Mouse (Mus musculus) Muller cell, postnatal 12 days (primary cell): ENCODE results near the gene Setd2.
A peak's percentile ranks its signal among the peaks of the same experiment; 100 is the strongest.

Source experiments
- DNase-seq: peaks from one replicate; pipeline ENCODE4 v3.0.0-alpha.2; 2015; ENCODE audit errors: inconsistent ontology term

Gene Setd2

DNA sequence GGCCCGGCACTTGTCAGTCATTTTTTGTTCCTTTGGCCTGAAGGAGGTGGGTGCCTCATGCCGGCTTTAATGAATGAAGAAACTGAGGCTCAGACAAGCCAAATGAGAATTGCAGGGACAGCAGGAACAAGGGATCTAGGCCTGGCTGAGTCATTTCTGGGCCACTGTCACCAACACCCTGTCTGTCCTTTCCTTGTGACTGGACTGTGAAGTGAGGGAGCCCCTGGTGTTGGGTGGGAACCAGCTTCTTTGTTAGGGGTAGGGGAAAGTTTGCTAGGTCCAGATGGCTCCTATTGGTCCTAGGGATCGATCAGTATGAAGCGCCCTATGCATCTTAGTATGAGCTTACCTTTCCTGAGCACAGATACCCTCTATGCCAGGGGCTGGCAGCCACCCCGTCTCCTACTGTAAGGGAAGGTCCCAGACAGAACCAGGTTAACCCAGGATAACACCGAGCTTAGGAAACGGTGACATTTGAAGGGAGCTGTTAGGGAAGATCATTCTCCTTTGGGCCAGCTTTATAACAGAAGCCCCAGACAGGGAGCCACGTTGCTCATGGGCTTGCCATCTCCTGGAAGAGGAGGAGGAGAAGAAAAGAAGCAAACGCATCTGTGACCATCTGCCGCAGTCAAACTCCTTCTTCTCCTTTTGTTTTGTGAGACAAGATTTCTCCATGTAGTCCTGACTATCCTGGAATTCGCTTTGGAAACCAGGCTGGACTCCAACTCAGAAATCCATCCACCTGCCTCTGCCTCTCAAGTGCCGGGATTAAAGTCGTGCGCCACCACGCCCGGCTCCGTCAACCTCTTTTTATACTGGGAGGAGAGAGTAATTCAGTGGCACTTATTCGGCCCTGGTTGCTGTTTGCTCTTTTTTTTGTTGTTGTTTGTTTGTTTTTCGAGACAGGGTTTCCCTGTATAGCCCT lies 122.6 kb downstream of the Setd2 start:
- no peak for DNase-seq

DNA sequence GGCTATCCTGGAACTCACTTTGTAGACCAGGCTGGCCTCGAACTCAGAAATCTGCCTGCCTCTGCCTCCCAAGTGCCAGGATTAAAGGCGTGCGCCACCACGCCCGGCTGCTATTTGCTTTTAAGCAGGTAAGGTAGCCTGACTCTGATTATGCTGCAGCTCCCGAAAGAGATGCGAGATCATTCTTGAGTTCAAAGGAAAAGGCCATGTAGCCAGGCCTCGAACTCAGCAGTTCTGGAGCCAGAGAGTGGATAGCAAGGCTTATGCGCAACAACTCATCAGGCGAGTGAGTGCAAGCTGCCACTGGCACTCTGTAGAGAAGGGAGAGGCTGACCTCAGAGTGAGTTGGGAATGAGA lies 123.2 kb downstream of the Setd2 start:
- DNase-seq, result no peak

GRCm38 (mm10) chr9:110656249-110657221 lies 124.1 kb downstream of the Setd2 start, which contains the start of gene Ccdc12:
Gene Ccdc12, plus strand, starts transcription at chr9:110656503.
- DNase-seq, result peak; percentile 96

DNA sequence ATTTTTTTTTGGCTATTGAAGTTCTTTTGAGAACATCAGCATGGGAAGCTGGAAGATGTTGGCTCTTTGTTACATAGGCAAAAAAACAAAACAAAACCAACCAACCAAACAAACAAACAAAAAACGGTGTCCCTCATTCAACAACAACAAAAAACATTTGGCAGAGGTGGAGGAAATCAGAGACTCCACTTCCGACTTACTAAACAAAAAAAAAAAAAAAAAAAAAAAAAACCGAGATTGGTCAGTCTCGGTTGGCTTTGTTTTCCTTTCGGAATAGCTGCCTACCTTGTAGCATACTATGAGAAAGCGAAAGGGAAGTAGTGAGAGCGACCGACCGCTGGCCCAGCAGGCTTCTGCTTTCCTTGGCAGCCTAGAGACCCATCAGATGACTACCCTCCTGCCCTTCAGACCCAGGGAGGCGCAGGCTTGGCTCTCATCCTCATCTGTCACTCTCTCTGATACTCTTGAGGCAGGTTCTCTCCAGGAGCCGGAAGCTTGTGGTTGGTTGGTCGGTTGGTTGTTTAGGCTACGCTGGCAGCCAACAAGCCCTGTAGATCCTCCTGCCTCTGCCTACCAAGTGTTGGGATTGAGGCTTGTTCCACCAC lies 125.2 kb downstream of the Setd2 start:
- DNase-seq, result no peak

DNA sequence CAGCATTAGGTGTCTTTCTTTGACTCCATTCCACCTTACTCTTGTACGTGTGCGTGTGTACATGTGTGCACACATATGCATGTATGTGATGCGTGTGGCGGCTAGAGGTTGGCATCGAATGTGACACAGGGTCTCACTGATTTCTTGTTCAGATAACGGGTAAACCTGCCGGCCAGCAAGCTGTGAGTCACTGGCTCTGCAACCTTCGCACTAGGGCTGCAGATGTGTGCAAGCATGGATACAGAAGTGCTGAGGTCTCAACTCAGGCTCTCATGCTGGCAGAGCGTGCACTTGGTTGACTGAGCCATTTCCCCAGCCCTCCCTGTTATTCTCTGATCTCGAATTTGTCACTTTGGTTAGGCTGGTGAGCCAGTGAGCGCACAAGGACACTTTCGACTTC lies 127.1 kb downstream of the Setd2 start:
- DNase-seq, result no peak

DNA sequence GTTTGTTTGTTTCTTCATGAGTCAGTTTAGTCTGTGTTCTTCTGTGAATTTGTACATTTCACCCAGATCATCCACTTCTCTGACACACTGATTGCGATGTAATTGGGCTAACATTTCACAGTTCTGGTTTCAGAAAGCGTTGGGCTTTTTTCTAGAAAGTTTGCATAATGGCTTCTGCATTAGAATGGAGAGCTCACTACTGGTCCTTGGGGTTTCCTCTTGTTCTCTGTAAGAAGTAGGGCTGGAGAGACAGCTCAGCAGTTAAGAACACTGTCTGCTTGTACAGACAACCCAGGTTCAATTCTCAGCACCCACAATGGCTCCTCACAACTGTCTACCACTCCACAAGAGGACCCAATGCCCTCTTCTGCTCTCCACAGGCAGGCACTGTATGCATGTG lies 127.8 kb downstream of the Setd2 start:
- DNase-seq, result no peak

GRCm38 (mm10) chr9:110660856-110661612 lies 128.6 kb downstream of the Setd2 start:
- no peak for DNase-seq

- no peak for DNase-seq
Measured at GRCm38 (mm10) chr9:110662844-110663243, 130.4 kb downstream of the Setd2 start.

- no peak for DNase-seq
Measured at GRCm38 (mm10) chr9:110665912-110666311, 133.5 kb downstream of the Setd2 start.

DNA sequence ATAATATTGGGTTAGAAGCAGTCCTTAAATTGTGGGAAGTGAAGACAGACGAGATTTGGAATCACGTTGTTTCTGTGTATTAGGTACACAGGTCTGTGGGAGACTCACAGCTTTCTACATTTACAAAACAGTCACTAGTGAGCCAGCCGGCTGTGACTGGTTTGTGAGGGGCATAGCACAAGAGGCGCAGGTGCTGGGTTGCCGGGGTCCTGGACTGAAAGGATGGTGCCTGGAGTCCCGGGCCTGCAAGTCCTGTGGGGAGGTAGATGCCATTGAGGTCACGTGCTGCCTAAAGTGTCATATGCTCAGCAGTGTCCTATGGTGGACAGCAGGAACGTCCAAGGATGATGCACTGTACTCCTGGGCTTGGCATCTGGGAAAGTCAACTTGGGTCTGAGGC lies 134.0 kb downstream of the Setd2 start:
- DNase-seq, result no peak

GRCm38 (mm10) chr9:110667219-110667836 lies 134.9 kb downstream of the Setd2 start:
- no peak for DNase-seq
